Comparison of ENCODE assay signal across 8 mouse cellular contexts in genomic region chr6:54629734-54630133, GRCm38 (mm10). TPM values are rescaled to one million over a fixed set of nuclear protein-coding genes. Genes with fewer than 3 reads are reported as not detected.
A peak's percentile ranks its signal among the peaks of the same experiment; 100 is the strongest.
DNase-seq lines count a peak whose midpoint lies in the region; ATAC-seq and TF ChIP-seq lines count a peak whose summit lies in the region.

No protein-coding gene starts in this region.

- ATAC-seq in forebrain, embryonic 16.5 days, result peak; percentile 43; the same call in 1 of the 2 replicates
- ATAC-seq in forebrain, embryonic 12.5 days (ENCODE audit: low FRiP score), result no peak
- peak; percentile 70; the same call in 1 of the 2 replicates for ATAC-seq in neural tube, embryonic 14.5 days (ENCODE audit: low read depth)
- ATAC-seq in lung, postnatal 0 days, result peak; percentile 62; the same call in 1 of the 2 replicates
- ATAC-seq in inflammation-experienced regulatory T-cells, adult 6 months, result no peak

- no peaks in the 10 kb centered on the region for H3K9me3 ChIP-seq in forebrain, embryonic 16.5 days (ENCODE audit: control insufficient read depth, low read length)
- no peaks in the 10 kb centered on the region for H3K9me3 ChIP-seq in forebrain, embryonic 12.5 days
- H3K9me3 ChIP-seq in neural tube, embryonic 14.5 days (ENCODE audit: control insufficient read depth, low read length), result no peaks in the 10 kb centered on the region
- no peaks in the 10 kb centered on the region for H3K9me3 ChIP-seq in lung, postnatal 0 days (ENCODE audit: low read length)

- no peak overlapping the region for H3K4me2 ChIP-seq in forebrain, embryonic 16.5 days (ENCODE audit: low read length)
- H3K4me2 ChIP-seq in forebrain, embryonic 12.5 days, result no peak overlapping the region
- H3K4me2 ChIP-seq in neural tube, embryonic 14.5 days (ENCODE audit: low read depth, low read length), result no peak overlapping the region
- H3K4me2 ChIP-seq in lung, postnatal 0 days (replicated peaks; ENCODE audit: low read depth, low read length), result no peak overlapping the region

- H3K4me3 ChIP-seq in forebrain, embryonic 16.5 days (replicated peaks; ENCODE audit: low read length), result no peak overlapping the region
- H3K4me3 ChIP-seq in forebrain, embryonic 12.5 days (replicated peaks), result no peak overlapping the region
- no peak overlapping the region for H3K4me3 ChIP-seq in neural tube, embryonic 14.5 days (ENCODE audit: low read depth, low read length)
- no peak overlapping the region for H3K4me3 ChIP-seq in lung, postnatal 0 days (ENCODE audit: low read depth, low read length)

- TF ChIP-seq EP300 in lung, postnatal 0 days (IDR thresholded peaks at IDR 0.05), result no peak

- TF ChIP-seq CTCF in lung, postnatal 0 days (IDR thresholded peaks at IDR 0.05), result peak; percentile 64

- H3K36me3 ChIP-seq in forebrain, embryonic 16.5 days (ENCODE audit: control insufficient read depth, insufficient read depth), result peaks cover 15% of the 10 kb centered on the region; the same call in 1 of the 2 replicates
- peaks cover 39% of the 10 kb centered on the region for H3K36me3 ChIP-seq in forebrain, embryonic 12.5 days (replicated peaks)
- H3K36me3 ChIP-seq in neural tube, embryonic 14.5 days (ENCODE audit: control insufficient read depth, insufficient read depth, low read length), result peaks cover 11% of the 10 kb centered on the region; the same call in 1 of the 2 replicates
- peaks cover 13% of the 10 kb centered on the region for H3K36me3 ChIP-seq in lung, postnatal 0 days (ENCODE audit: insufficient read depth, low read length)

- WGBS in forebrain, embryonic 16.5 days, result 32% methylated on average over 7 of the region's 7 CpGs
- WGBS in forebrain, embryonic 12.5 days, result 34% methylated on average over 7 of the region's 7 CpGs
- 35% methylated on average over 7 of the region's 7 CpGs for WGBS in neural tube, embryonic 14.5 days
- 28% methylated on average over 7 of the region's 7 CpGs for WGBS in lung, postnatal 0 days

- H3K4me1 ChIP-seq in forebrain, embryonic 16.5 days (replicated peaks; ENCODE audit: control insufficient read depth, insufficient read depth, low read length), result no peaks in the 10 kb centered on the region
- no peaks in the 10 kb centered on the region for H3K4me1 ChIP-seq in forebrain, embryonic 12.5 days
- no peaks in the 10 kb centered on the region for H3K4me1 ChIP-seq in neural tube, embryonic 14.5 days (ENCODE audit: control insufficient read depth, insufficient read depth, low read length)
- H3K4me1 ChIP-seq in lung, postnatal 0 days (ENCODE audit: insufficient read depth, low read depth, low read length), result no peaks in the 10 kb centered on the region

- no peak overlapping the region for H3K27ac ChIP-seq in forebrain, embryonic 16.5 days (ENCODE audit: low read length)
- H3K27ac ChIP-seq in forebrain, embryonic 12.5 days, result no peak overlapping the region
- H3K27ac ChIP-seq in neural tube, embryonic 14.5 days (ENCODE audit: low read depth, low read length), result no peak overlapping the region
- H3K27ac ChIP-seq in lung, postnatal 0 days (ENCODE audit: low read length), result no peak overlapping the region

- no peak for DNase-seq in neural tube, embryonic 10.5 days (ENCODE audit: extremely low spot score, low spot score)
- DNase-seq in embryo, embryonic 10.5 days (ENCODE audit: low spot score), result peak; percentile 34
- DNase-seq in lung, postnatal 0 days (ENCODE audit: low spot score), result peak; percentile 41
- no peak for DNase-seq in frontal cortex, postnatal 25 days (ENCODE audit: low spot score in 2 of 2)

- no peaks in the 10 kb centered on the region for H3K27me3 ChIP-seq in forebrain, embryonic 16.5 days (replicated peaks; ENCODE audit: control insufficient read depth, insufficient read depth, low read length)
- no peaks in the 10 kb centered on the region for H3K27me3 ChIP-seq in forebrain, embryonic 12.5 days
- no peaks in the 10 kb centered on the region for H3K27me3 ChIP-seq in neural tube, embryonic 14.5 days (ENCODE audit: control insufficient read depth, insufficient read depth, low read length)
- no peaks in the 10 kb centered on the region for H3K27me3 ChIP-seq in lung, postnatal 0 days (replicated peaks; ENCODE audit: insufficient read depth, low read length)

- H3K9ac ChIP-seq in forebrain, embryonic 16.5 days (replicated peaks; ENCODE audit: low read depth, low read length), result no peak overlapping the region
- H3K9ac ChIP-seq in forebrain, embryonic 12.5 days, result no peak overlapping the region
- no peak overlapping the region for H3K9ac ChIP-seq in neural tube, embryonic 14.5 days (replicated peaks; ENCODE audit: low read depth, low read length)
- no peak overlapping the region for H3K9ac ChIP-seq in lung, postnatal 0 days (replicated peaks; ENCODE audit: low read depth)

RNA-seq across cellular contexts. Expression of gene Fkbp14, which starts 32.6 kb away (rescaled TPM):
- 6.8 and 9.0 TPM in 2 replicates for polyA plus RNA-seq in forebrain, embryonic 16.5 days (2015; fragmentation: Nextera tagmentation; extraction: Ambion mirVana)
- 13.9 and 18.4 TPM in 2 replicates for polyA plus RNA-seq in forebrain, embryonic 12.5 days (2016; fragmentation: Nextera tagmentation; extraction: Ambion mirVana)
- 9.1 and 14.6 TPM in 2 replicates for polyA plus RNA-seq in neural tube, embryonic 14.5 days (2014; fragmentation: Nextera tagmentation; extraction: Ambion mirVana)
- 13.6 and 16.1 TPM in 2 replicates for polyA plus RNA-seq in lung, postnatal 0 days (2015; fragmentation: Nextera tagmentation; extraction: Ambion mirVana)
- not detected for polyA plus RNA-seq in inflammation-experienced regulatory T-cells, adult 6 months (2017; shearing (Covaris generic))

RNA-seq across cellular contexts. Expression of gene Plekha8, which starts 34.8 kb away (rescaled TPM):
- polyA plus RNA-seq in forebrain, embryonic 16.5 days (2015; fragmentation: Nextera tagmentation; extraction: Ambion mirVana), result 10.5 and 10.7 TPM in 2 replicates
- 20.1 and 21.2 TPM in 2 replicates for polyA plus RNA-seq in forebrain, embryonic 12.5 days (2016; fragmentation: Nextera tagmentation; extraction: Ambion mirVana)
- 12.2 and 13.3 TPM in 2 replicates for polyA plus RNA-seq in neural tube, embryonic 14.5 days (2014; fragmentation: Nextera tagmentation; extraction: Ambion mirVana)
- polyA plus RNA-seq in lung, postnatal 0 days (2015; fragmentation: Nextera tagmentation; extraction: Ambion mirVana), result 4.0 and 4.7 TPM in 2 replicates
- 1 to 10 TPM; 1.3 to 1.6 (median 1.5) TPM for polyA plus RNA-seq in inflammation-experienced regulatory T-cells, adult 6 months (2017; shearing (Covaris generic))

RNA-seq across cellular contexts. Expression of gene Mturn, which starts 51.7 kb away (rescaled TPM):
- 163 and 168 TPM in 2 replicates for polyA plus RNA-seq in forebrain, embryonic 16.5 days (2015; fragmentation: Nextera tagmentation; extraction: Ambion mirVana)
- 37.5 and 38.6 TPM in 2 replicates for polyA plus RNA-seq in forebrain, embryonic 12.5 days (2016; fragmentation: Nextera tagmentation; extraction: Ambion mirVana)
- polyA plus RNA-seq in neural tube, embryonic 14.5 days (2014; fragmentation: Nextera tagmentation; extraction: Ambion mirVana), result 91.3 and 110 TPM in 2 replicates
- polyA plus RNA-seq in lung, postnatal 0 days (2015; fragmentation: Nextera tagmentation; extraction: Ambion mirVana), result 6.1 and 8.8 TPM in 2 replicates
- polyA plus RNA-seq in inflammation-experienced regulatory T-cells, adult 6 months (2017; shearing (Covaris generic)), result 10 to 100 TPM; 12.1 to 20.4 (median 17.0) TPM

Comparison
In these comparisons a context has a peak if more than half of its experiments do, and no peak if none do; other contexts are left out.
1. ATAC-seq: peak in forebrain, embryonic 16.5 days (single experiment), neural tube, embryonic 14.5 days (single experiment) and lung, postnatal 0 days (single experiment); none in forebrain, embryonic 12.5 days (single experiment) and inflammation-experienced regulatory T-cells, adult 6 months (single experiment).
2. DNase-seq: peak in embryo, embryonic 10.5 days (single experiment) and lung, postnatal 0 days (single experiment); none in neural tube, embryonic 10.5 days (single experiment) and frontal cortex, postnatal 25 days (0 of 2).